Mouse (Mus musculus): ENCODE data around the gene Kif23. TPM values are rescaled to one million over a fixed set of nuclear protein-coding genes. Genes with fewer than 3 reads are reported as not detected.

Kif23 gene
- polyA plus RNA-seq, 1 experiment from 2014 or later: 73.5 TPM

- H3K27me3 ChIP-seq (replicated peaks): peaks cover 72% of the 10 kb centered on the region
- ATAC-seq: no peak
- no peak overlapping the region for H3K4me2 ChIP-seq
- no peak overlapping the region for H3K9ac ChIP-seq
- H3K4me1 ChIP-seq: no peaks in the 10 kb centered on the region
- H3K9me3 ChIP-seq (replicated peaks): no peaks in the 10 kb centered on the region
- 5% methylated on average over 16 of the region's 16 CpGs for WGBS (ENCODE audit: insufficient replicate concordance)
- H3K27ac ChIP-seq: no peak overlapping the region
- no peak overlapping the region for H3K4me3 ChIP-seq
- no peaks in the 10 kb centered on the region for H3K36me3 ChIP-seq
These were observed 46.8 kb downstream of the Kif23 start for GRCm38 (mm10) chr9:61899804-61900203.

GRCm38 (mm10) chr9:61898401-61898800, 48.2 kb downstream of the Kif23 start:
- Histone ChIP-seq H3K9me3 (replicated peaks) (no peaks in the 10 kb centered on the region), H3K4me2 (no peak overlapping the region), H3K27me3 (replicated peaks) (peaks cover 68% of the 10 kb centered on the region), H3K9ac (no peak overlapping the region), H3K27ac (no peak overlapping the region), H3K4me1 (no peaks in the 10 kb centered on the region), H3K4me3 (no peak overlapping the region), H3K36me3 (no peaks in the 10 kb centered on the region)
- 4% methylated on average over 7 of the region's 8 CpGs for WGBS (ENCODE audit: insufficient replicate concordance)
- no peak for ATAC-seq

- Histone ChIP-seq H3K4me1 (no peaks in the 10 kb centered on the region), H3K36me3 (no peaks in the 10 kb centered on the region), H3K27me3 (replicated peaks) (peaks cover 40% of the 10 kb centered on the region), H3K4me3 (no peak overlapping the region), H3K27ac (no peak overlapping the region), H3K9me3 (replicated peaks) (no peaks in the 10 kb centered on the region), H3K9ac (no peak overlapping the region), H3K4me2 (no peak overlapping the region)
- WGBS (ENCODE audit: insufficient replicate concordance): 52% methylated on average over 8 of the region's 8 CpGs
- ATAC-seq: no peak
These were observed 51.6 kb downstream of the Kif23 start for GRCm38 (mm10) chr9:61895014-61895413.

- Histone ChIP-seq H3K4me2 (no peak overlapping the region), H3K9ac (no peak overlapping the region), H3K36me3 (no peaks in the 10 kb centered on the region), H3K27ac (no peak overlapping the region), H3K9me3 (replicated peaks) (no peaks in the 10 kb centered on the region), H3K4me1 (no peaks in the 10 kb centered on the region), H3K27me3 (replicated peaks) (peaks cover 1% of the 10 kb centered on the region; the same call in 1 of the 2 replicates), H3K4me3 (no peak overlapping the region)
- 71% methylated on average over 8 of the region's 8 CpGs for WGBS (ENCODE audit: insufficient replicate concordance)
- no peak for ATAC-seq
These were observed 56.7 kb downstream of the Kif23 start for GRCm38 (mm10) chr9:61889855-61890254.

GRCm38 (mm10) chr9:61887661-61888379, 58.8 kb downstream of the Kif23 start:
- 65% methylated on average over 11 of the region's 11 CpGs for WGBS (ENCODE audit: insufficient replicate concordance)
- Histone ChIP-seq H3K36me3 (no peaks in the 10 kb centered on the region), H3K27me3 (replicated peaks) (peaks cover 7% of the 10 kb centered on the region; the same call in 1 of the 2 replicates), H3K4me1 (no peaks in the 10 kb centered on the region), H3K27ac (no peak overlapping the region), H3K9me3 (replicated peaks) (no peaks in the 10 kb centered on the region), H3K4me2 (no peak overlapping the region), H3K9ac (no peak overlapping the region), H3K4me3 (no peak overlapping the region)
- no peak for ATAC-seq

GRCm38 (mm10) chr9:61885964-61886363, 60.6 kb downstream of the Kif23 start:
- Histone ChIP-seq H3K9me3 (replicated peaks) (no peaks in the 10 kb centered on the region), H3K4me1 (no peaks in the 10 kb centered on the region), H3K27ac (no peak overlapping the region), H3K36me3 (no peaks in the 10 kb centered on the region), H3K27me3 (replicated peaks) (peaks cover 19% of the 10 kb centered on the region), H3K9ac (no peak overlapping the region), H3K4me3 (no peak overlapping the region), H3K4me2 (no peak overlapping the region)
- no peak for ATAC-seq
- 63% methylated on average over 7 of the region's 7 CpGs for WGBS (ENCODE audit: insufficient replicate concordance)

- no peak overlapping the region for H3K27ac ChIP-seq
- H3K4me2 ChIP-seq: no peak overlapping the region
- H3K4me3 ChIP-seq: no peak overlapping the region
- H3K9ac ChIP-seq: no peak overlapping the region
- no peaks in the 10 kb centered on the region for H3K4me1 ChIP-seq
- ATAC-seq: no peak
- no peaks in the 10 kb centered on the region for H3K36me3 ChIP-seq
- no peaks in the 10 kb centered on the region for H3K9me3 ChIP-seq (replicated peaks)
- peaks cover 19% of the 10 kb centered on the region for H3K27me3 ChIP-seq (replicated peaks)
- WGBS (ENCODE audit: insufficient replicate concordance): 69% methylated on average over 13 of the region's 13 CpGs
These were observed 61.6 kb downstream of the Kif23 start for GRCm38 (mm10) chr9:61884936-61885335.

- Histone ChIP-seq H3K4me3 (no peak overlapping the region), H3K4me2 (no peak overlapping the region), H3K27ac (no peak overlapping the region), H3K27me3 (replicated peaks) (peaks cover 19% of the 10 kb centered on the region), H3K36me3 (no peaks in the 10 kb centered on the region), H3K9ac (no peak overlapping the region), H3K4me1 (no peaks in the 10 kb centered on the region), H3K9me3 (replicated peaks) (no peaks in the 10 kb centered on the region)
- ATAC-seq: no peak
- 70% methylated on average over 7 of the region's 7 CpGs for WGBS (ENCODE audit: insufficient replicate concordance)
These were observed 62.2 kb downstream of the Kif23 start for GRCm38 (mm10) chr9:61884375-61884774.

GRCm38 (mm10) chr9:61882179-61882578, 64.4 kb downstream of the Kif23 start:
- H3K9me3 ChIP-seq (replicated peaks): no peaks in the 10 kb centered on the region
- no peak overlapping the region for H3K9ac ChIP-seq
- H3K36me3 ChIP-seq: no peaks in the 10 kb centered on the region
- H3K4me2 ChIP-seq: no peak overlapping the region
- no peaks in the 10 kb centered on the region for H3K4me1 ChIP-seq
- H3K27ac ChIP-seq: no peak overlapping the region
- H3K27me3 ChIP-seq (replicated peaks): peaks cover 36% of the 10 kb centered on the region
- H3K4me3 ChIP-seq: no peak overlapping the region
- WGBS (ENCODE audit: insufficient replicate concordance): 41% methylated on average over 3 of the region's 3 CpGs
- ATAC-seq: no peak

GRCm38 (mm10) chr9:61878889-61879288, 67.7 kb downstream of the Kif23 start:
- ATAC-seq: no peak
- no peak overlapping the region for H3K4me2 ChIP-seq
- H3K36me3 ChIP-seq: no peaks in the 10 kb centered on the region
- H3K4me3 ChIP-seq: no peak overlapping the region
- H3K27me3 ChIP-seq (replicated peaks): peaks cover 49% of the 10 kb centered on the region
- 24% methylated on average over 2 of the region's 2 CpGs for WGBS (ENCODE audit: insufficient replicate concordance)
- H3K4me1 ChIP-seq: no peaks in the 10 kb centered on the region
- no peak overlapping the region for H3K27ac ChIP-seq
- no peak overlapping the region for H3K9ac ChIP-seq
- H3K9me3 ChIP-seq (replicated peaks): no peaks in the 10 kb centered on the region

- H3K27me3 ChIP-seq (replicated peaks): peaks cover 46% of the 10 kb centered on the region
- H3K27ac ChIP-seq: no peak overlapping the region
- H3K4me1 ChIP-seq: no peaks in the 10 kb centered on the region; the same call in 1 of the 2 replicates
- no peak overlapping the region for H3K9ac ChIP-seq
- H3K36me3 ChIP-seq: no peaks in the 10 kb centered on the region
- no peaks in the 10 kb centered on the region for H3K9me3 ChIP-seq (replicated peaks)
- H3K4me2 ChIP-seq: no peak overlapping the region
- ATAC-seq: no peak
- WGBS (ENCODE audit: insufficient replicate concordance): 20% methylated on average over 22 of the region's 22 CpGs
- no peak overlapping the region for H3K4me3 ChIP-seq
These were observed 69.0 kb downstream of the Kif23 start for GRCm38 (mm10) chr9:61877373-61878112.

- no peak overlapping the region for H3K4me2 ChIP-seq
- no peak overlapping the region for H3K4me3 ChIP-seq
- WGBS (ENCODE audit: insufficient replicate concordance): 19% methylated on average over 8 of the region's 8 CpGs
- H3K9me3 ChIP-seq (replicated peaks): no peaks in the 10 kb centered on the region
- no peaks in the 10 kb centered on the region for H3K36me3 ChIP-seq
- H3K4me1 ChIP-seq: no peaks in the 10 kb centered on the region; the same call in 1 of the 2 replicates
- H3K27ac ChIP-seq: no peak overlapping the region
- ATAC-seq: no peak
- H3K9ac ChIP-seq: no peak overlapping the region
- H3K27me3 ChIP-seq (replicated peaks): peaks cover 31% of the 10 kb centered on the region
These were observed 73.2 kb downstream of the Kif23 start for GRCm38 (mm10) chr9:61873325-61873724.
